ENCODE assay signal across 8 mouse cellular contexts in genomic region chr3:81036554-81037311, GRCm38 (mm10). TPM values are rescaled to one million over a fixed set of nuclear protein-coding genes. Genes with fewer than 3 reads are reported as not detected.
DNase-seq lines count a peak whose midpoint lies in the region; ATAC-seq and TF ChIP-seq lines count a peak whose summit lies in the region.

No protein-coding gene starts in this region.

- ATAC-seq in CD4-positive, CD25-positive, alpha-beta regulatory T cell, adult 4 months, result no peak
- peak; percentile 89 for ATAC-seq in embryonic facial prominence, embryonic 11.5 days (replicated peaks; ENCODE audit: insufficient number of reproducible peaks, low FRiP score, low TSS enrichment, low read depth)
- peak; percentile 86 for ATAC-seq in limb, embryonic 15.5 days (ENCODE audit: insufficient number of reproducible peaks, low FRiP score, low TSS enrichment, low read depth)
- peak; percentile 83 for ATAC-seq in midbrain, postnatal 0 days (ENCODE audit: low FRiP score)
- peak; percentile 89 for ATAC-seq in stomach, embryonic 16.5 days (ENCODE audit: insufficient read depth, low FRiP score)

- H3K4me1 ChIP-seq in embryonic facial prominence, embryonic 11.5 days (ENCODE audit: control insufficient read depth, insufficient read depth, low read length), result no peaks in the 10 kb centered on the region; the same call in 1 of the 2 replicates
- H3K4me1 ChIP-seq in limb, embryonic 15.5 days, result peaks cover 17% of the 10 kb centered on the region
- 0 out of 2 replicates have a peak, but pooled peaks cover 6% of the 10 kb centered on the region for H3K4me1 ChIP-seq in midbrain, postnatal 0 days (ENCODE audit: insufficient read depth, low read length)
- peaks cover 5% of the 10 kb centered on the region; the same call in 1 of the 2 replicates for H3K4me1 ChIP-seq in stomach, embryonic 16.5 days (ENCODE audit: control insufficient read depth, insufficient read depth, low read length)

- peak overlapping the region; percentile 90 for H3K9ac ChIP-seq in embryonic facial prominence, embryonic 11.5 days (replicated peaks; ENCODE audit: low read length)
- H3K9ac ChIP-seq in limb, embryonic 15.5 days, result peak overlapping the region; percentile 62
- peak overlapping the region; percentile 71 for H3K9ac ChIP-seq in midbrain, postnatal 0 days (replicated peaks; ENCODE audit: low read length, poor library complexity, severe bottlenecking)
- peak overlapping the region; percentile 88 for H3K9ac ChIP-seq in stomach, embryonic 16.5 days (ENCODE audit: low read length)

- peak; percentile 11 for DNase-seq in CD4-positive, CD25-positive, alpha-beta regulatory T cell, adult 2 months (ENCODE audit: low read depth, low spot score)
- DNase-seq in embryonic facial prominence, embryonic 11.5 days (ENCODE audit: low spot score), result peak; percentile 68
- peak; percentile 11 for DNase-seq in heart, adult 8-10 months (ENCODE audit: low spot score)
- peak; percentile 76 for DNase-seq in kidney, adult 9 months
- DNase-seq in midbrain, postnatal 0 days (ENCODE audit: low spot score), result peak; percentile 58

- WGBS in embryonic facial prominence, embryonic 11.5 days, result under 1% methylated on average over 52 of the region's 68 CpGs
- WGBS in limb, embryonic 15.5 days, result under 1% methylated on average over 68 of the region's 68 CpGs
- WGBS in midbrain, postnatal 0 days, result under 1% methylated on average over 46 of the region's 68 CpGs
- WGBS in stomach, embryonic 16.5 days, result under 1% methylated on average over 51 of the region's 68 CpGs

- H3K27ac ChIP-seq in embryonic facial prominence, embryonic 11.5 days (replicated peaks; ENCODE audit: low read depth, low read length), result peak overlapping the region; percentile 92
- peak overlapping the region; percentile 93 for H3K27ac ChIP-seq in limb, embryonic 15.5 days
- H3K27ac ChIP-seq in midbrain, postnatal 0 days (ENCODE audit: low read depth, low read length), result peak overlapping the region; percentile 60
- H3K27ac ChIP-seq in stomach, embryonic 16.5 days (ENCODE audit: low read length), result peak overlapping the region; percentile 90

- H3K27me3 ChIP-seq in embryonic facial prominence, embryonic 11.5 days (ENCODE audit: control insufficient read depth, insufficient read depth, low read length), result no peaks in the 10 kb centered on the region
- no peaks in the 10 kb centered on the region for H3K27me3 ChIP-seq in limb, embryonic 15.5 days
- no peaks in the 10 kb centered on the region for H3K27me3 ChIP-seq in midbrain, postnatal 0 days (ENCODE audit: insufficient read depth, low read length)
- no peaks in the 10 kb centered on the region for H3K27me3 ChIP-seq in stomach, embryonic 16.5 days (ENCODE audit: control insufficient read depth, insufficient read depth, low read length)

- H3K9me3 ChIP-seq in embryonic facial prominence, embryonic 11.5 days (replicated peaks; ENCODE audit: control insufficient read depth, low read length), result no peaks in the 10 kb centered on the region
- H3K9me3 ChIP-seq in limb, embryonic 15.5 days, result no peaks in the 10 kb centered on the region
- H3K9me3 ChIP-seq in midbrain, postnatal 0 days (ENCODE audit: low read length), result no peaks in the 10 kb centered on the region
- H3K9me3 ChIP-seq in stomach, embryonic 16.5 days (replicated peaks; ENCODE audit: control insufficient read depth, low read length), result no peaks in the 10 kb centered on the region

- no peaks in the 10 kb centered on the region for H3K36me3 ChIP-seq in embryonic facial prominence, embryonic 11.5 days (replicated peaks; ENCODE audit: control insufficient read depth, insufficient read depth, low read depth, low read length)
- no peaks in the 10 kb centered on the region for H3K36me3 ChIP-seq in limb, embryonic 15.5 days
- no peaks in the 10 kb centered on the region for H3K36me3 ChIP-seq in midbrain, postnatal 0 days (ENCODE audit: insufficient read depth, low read length)
- H3K36me3 ChIP-seq in stomach, embryonic 16.5 days (ENCODE audit: control insufficient read depth, insufficient read depth, low read length), result no peaks in the 10 kb centered on the region

- H3K4me3 ChIP-seq in embryonic facial prominence, embryonic 11.5 days (ENCODE audit: low read depth, low read length), result peak overlapping the region; percentile 71
- peak overlapping the region; percentile 85 for H3K4me3 ChIP-seq in limb, embryonic 15.5 days
- peak overlapping the region; percentile 85 for H3K4me3 ChIP-seq in midbrain, postnatal 0 days (ENCODE audit: low read depth, low read length)
- peak overlapping the region; percentile 82 for H3K4me3 ChIP-seq in stomach, embryonic 16.5 days (replicated peaks; ENCODE audit: low read length)

- TF ChIP-seq CTCF in midbrain, postnatal 0 days (IDR thresholded peaks at IDR 0.05), result no peak

- H3K4me2 ChIP-seq in embryonic facial prominence, embryonic 11.5 days (ENCODE audit: low read depth, low read length), result peak overlapping the region; percentile 84
- H3K4me2 ChIP-seq in limb, embryonic 15.5 days, result peak overlapping the region; percentile 83
- H3K4me2 ChIP-seq in midbrain, postnatal 0 days (ENCODE audit: low read depth, low read length, poor library complexity, severe bottlenecking), result peak overlapping the region; percentile 78
- H3K4me2 ChIP-seq in stomach, embryonic 16.5 days (ENCODE audit: low read depth, low read length), result peak overlapping the region; percentile 90

RNA-seq across cellular contexts. Expression of gene Pdgfc, which starts 0.5 kb away (rescaled TPM):
- polyA plus RNA-seq in CD4-positive, CD25-positive, alpha-beta regulatory T cell, adult 4 months (2017; shearing (Covaris generic)), result not detected
- polyA plus RNA-seq in embryonic facial prominence, embryonic 11.5 days (2014; fragmentation: Nextera tagmentation; extraction: Ambion mirVana), result 55.6 and 64.7 TPM in 2 replicates
- 1 to 10 TPM; 2.0 to 4.5 (median 2.8) TPM for total RNA-seq in heart, adult 8-10 months (2022)
- polyA plus RNA-seq in limb, embryonic 15.5 days (2015; fragmentation: Nextera tagmentation; extraction: Ambion mirVana), result 34.4 and 36.4 TPM in 2 replicates
- 3.0 and 3.5 TPM in 2 replicates for total RNA-seq in midbrain, postnatal 0 days (2014; rRNA removed)
- polyA plus RNA-seq in midbrain, postnatal 0 days (2015; fragmentation: Nextera tagmentation; extraction: Ambion mirVana), result 2.9 and 3.7 TPM in 2 replicates
- polyA plus RNA-seq in stomach, embryonic 16.5 days (2015; fragmentation: Nextera tagmentation; extraction: Ambion mirVana), result 15.5 and 16.2 TPM in 2 replicates

Comparison
In these comparisons a context has a peak if more than half of its experiments do, and no peak if none do; other contexts are left out.
1. DNase-seq: peak in every context shown above with its lines; median percentile 76 in kidney, adult 9 months; 68 in embryonic facial prominence, embryonic 11.5 days; 58 in midbrain, postnatal 0 days; 11 in CD4-positive, CD25-positive, alpha-beta regulatory T cell, adult 2 months; 11 in heart, adult 8-10 months.